Mouse (Mus musculus) hindbrain, embryonic 15.5 days (tissue): Measurements from ENCODE around the gene Lrrc4b. TPM values are rescaled to one million over a fixed set of nuclear protein-coding genes. Genes with fewer than 3 reads are reported as not detected.

Experiments used
- ATAC-seq: fragments of 200-750 bp; cut with Nextera tagmentation; 2 replicates; pipeline ENCODE4 v1.8.0; 2017; ENCODE audit warnings: low read depth, moderate number of reproducible peaks, moderate TSS enrichment; ENCODE audit not compliant: low FRiP score
- H3K27ac ChIP-seq: fragments of 300-500 bp; sonication (generic); replicated peaks from 2 replicates; pipeline ENCODE4 v1.5.1; 2015; ENCODE audit warnings: mild to moderate bottlenecking, inconsistent platforms
- H3K27me3 ChIP-seq: fragments of 300-500 bp; sonication (generic); 2 replicates; pipeline ENCODE4 v1.6.1; 2015; ENCODE audit warnings: control low read depth, inconsistent platforms
- H3K36me3 ChIP-seq: fragments of 300-500 bp; sonication (generic); 2 replicates; pipeline ENCODE4 v1.6.1; 2015; ENCODE audit warnings: control low read depth, inconsistent platforms
- H3K4me1 ChIP-seq: fragments of 300-500 bp; sonication (generic); replicated peaks from 2 replicates; pipeline ENCODE4 v1.6.1; 2015; ENCODE audit warnings: control low read depth, inconsistent platforms
- H3K4me2 ChIP-seq: fragments of 300-500 bp; sonication (generic); 2 replicates; pipeline ENCODE4 v1.6.1; 2015; ENCODE audit warnings: moderate library complexity, mild to moderate bottlenecking, inconsistent platforms
- H3K4me3 ChIP-seq: fragments of 300-500 bp; sonication (generic); 2 replicates; pipeline ENCODE4 v1.5.1; 2015; ENCODE audit warnings: mild to moderate bottlenecking, inconsistent platforms
- H3K9ac ChIP-seq: fragments of 300-500 bp; sonication (generic); 2 replicates; pipeline ENCODE4 v1.6.1; 2015; ENCODE audit warnings: inconsistent platforms
- H3K9me3 ChIP-seq: fragments of 300-500 bp; sonication (generic); 2 replicates; pipeline ENCODE4 v1.6.1; 2016; ENCODE audit warnings: control low read depth, inconsistent platforms
- WGBS: fragments of 180-500 bp; shearing (Covaris S2); methylation state at CpG from one replicate; pipeline ENCODE4 v1.1.7; 2015; 5-methylcytosine and 5-hydroxymethylcytosine counted together
- polyA plus RNA-seq: library from polyadenylated mRNA; unstranded; fragments of >200 nt; fragmentation: Nextera tagmentation; extraction: Ambion mirVana; gene quantifications from 2 replicates; pipeline ENCODE4 v1.2.1, GENCODE M21; 2015

The Lrrc4b gene
- polyA plus RNA-seq, 1 experiment from 2014 or later: 16.9 TPM

DNA sequence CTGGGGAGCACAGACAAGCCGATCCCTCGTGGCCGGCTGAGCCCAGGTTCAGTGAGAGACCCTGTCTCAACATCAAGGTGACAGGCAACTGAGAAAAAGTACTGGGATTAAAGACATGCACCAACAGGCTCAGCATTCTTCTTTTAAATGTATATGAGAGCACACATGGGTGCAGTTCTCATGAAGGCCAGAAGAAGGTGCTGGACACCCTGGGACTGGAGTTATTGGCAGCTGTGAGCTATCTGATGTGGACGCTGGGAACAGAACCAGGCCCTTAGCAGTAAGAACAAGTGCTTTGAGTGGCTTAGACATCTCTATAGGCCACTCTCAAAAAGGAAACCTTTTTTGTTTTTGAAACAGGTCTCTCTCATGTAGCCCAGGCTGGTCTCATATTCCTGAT is 17.7 kb upstream of the Lrrc4b start:
- Histone ChIP-seq H3K4me2 (no peak overlapping the region), H3K4me1 (peaks cover 1% of the 10 kb centered on the region), H3K9me3 (no peaks in the 10 kb centered on the region), H3K4me3 (no peak overlapping the region), H3K9ac (no peak overlapping the region), H3K27me3 (no peaks in the 10 kb centered on the region), H3K36me3 (no peaks in the 10 kb centered on the region), H3K27ac (no peak overlapping the region)
- ATAC-seq: no peak
- 88% methylated on average over 4 of the region's 4 CpGs for WGBS

DNA sequence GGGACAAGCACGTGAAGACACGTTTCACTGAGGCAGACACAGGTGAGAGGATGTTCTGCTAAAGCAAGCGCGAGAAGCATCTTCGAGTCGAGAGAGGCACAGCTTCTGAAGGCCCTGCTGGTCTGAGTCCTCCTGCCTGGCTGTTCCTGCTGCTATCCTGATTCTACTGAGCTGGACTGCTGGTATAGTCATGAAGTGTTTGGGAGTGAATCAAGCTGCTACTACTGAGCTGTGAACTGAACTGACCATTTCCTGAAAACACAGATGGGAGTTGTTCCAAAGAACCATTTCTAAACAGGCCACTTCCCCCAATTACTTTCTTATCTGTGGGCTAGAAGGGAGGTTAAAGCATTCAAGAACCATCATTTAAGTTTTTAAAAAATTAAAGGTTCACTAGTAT is 15.5 kb upstream of the Lrrc4b start:
- 89% methylated on average over 6 of the region's 6 CpGs for WGBS
- Histone ChIP-seq H3K4me1 (no peaks in the 10 kb centered on the region), H3K36me3 (no peaks in the 10 kb centered on the region), H3K27ac (no peak overlapping the region), H3K9ac (no peak overlapping the region), H3K4me2 (no peak overlapping the region), H3K9me3 (no peaks in the 10 kb centered on the region), H3K4me3 (no peak overlapping the region), H3K27me3 (no peaks in the 10 kb centered on the region)
- ATAC-seq: no peak

DNA sequence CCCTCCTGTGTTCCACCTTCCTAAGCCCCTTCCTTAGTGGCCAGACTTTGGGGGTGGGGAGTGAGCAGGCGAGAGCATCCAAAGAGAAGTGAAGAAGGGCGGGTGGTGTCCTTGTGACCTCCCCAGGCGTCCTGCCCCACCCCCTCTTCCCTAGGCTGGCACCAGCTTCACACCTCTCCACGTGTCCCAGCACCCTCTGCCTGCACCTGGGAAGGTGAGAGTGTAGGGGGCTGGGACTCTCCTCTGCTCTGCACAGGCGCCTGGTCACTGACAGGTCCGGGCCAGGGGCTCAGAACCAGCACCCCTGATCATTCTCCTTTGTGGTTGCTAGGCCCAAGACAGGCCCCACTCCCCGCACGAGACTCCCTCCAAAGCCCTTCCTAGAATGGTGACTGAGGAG is 1.2 kb upstream of the Lrrc4b start:
- H3K36me3 ChIP-seq: no peaks in the 10 kb centered on the region
- H3K4me3 ChIP-seq: peak overlapping the region; percentile 92
- peak overlapping the region; percentile 47; the same call in 1 of the 2 replicates for H3K9ac ChIP-seq
- H3K27me3 ChIP-seq: no peaks in the 10 kb centered on the region
- ATAC-seq: no peak; the same call in 1 of the 2 replicates
- H3K27ac ChIP-seq: peak overlapping the region; percentile 100
- 17% methylated on average over 8 of the region's 8 CpGs for WGBS
- H3K4me1 ChIP-seq: peaks cover 46% of the 10 kb centered on the region
- no peaks in the 10 kb centered on the region for H3K9me3 ChIP-seq
- peak overlapping the region; percentile 63 for H3K4me2 ChIP-seq

DNA sequence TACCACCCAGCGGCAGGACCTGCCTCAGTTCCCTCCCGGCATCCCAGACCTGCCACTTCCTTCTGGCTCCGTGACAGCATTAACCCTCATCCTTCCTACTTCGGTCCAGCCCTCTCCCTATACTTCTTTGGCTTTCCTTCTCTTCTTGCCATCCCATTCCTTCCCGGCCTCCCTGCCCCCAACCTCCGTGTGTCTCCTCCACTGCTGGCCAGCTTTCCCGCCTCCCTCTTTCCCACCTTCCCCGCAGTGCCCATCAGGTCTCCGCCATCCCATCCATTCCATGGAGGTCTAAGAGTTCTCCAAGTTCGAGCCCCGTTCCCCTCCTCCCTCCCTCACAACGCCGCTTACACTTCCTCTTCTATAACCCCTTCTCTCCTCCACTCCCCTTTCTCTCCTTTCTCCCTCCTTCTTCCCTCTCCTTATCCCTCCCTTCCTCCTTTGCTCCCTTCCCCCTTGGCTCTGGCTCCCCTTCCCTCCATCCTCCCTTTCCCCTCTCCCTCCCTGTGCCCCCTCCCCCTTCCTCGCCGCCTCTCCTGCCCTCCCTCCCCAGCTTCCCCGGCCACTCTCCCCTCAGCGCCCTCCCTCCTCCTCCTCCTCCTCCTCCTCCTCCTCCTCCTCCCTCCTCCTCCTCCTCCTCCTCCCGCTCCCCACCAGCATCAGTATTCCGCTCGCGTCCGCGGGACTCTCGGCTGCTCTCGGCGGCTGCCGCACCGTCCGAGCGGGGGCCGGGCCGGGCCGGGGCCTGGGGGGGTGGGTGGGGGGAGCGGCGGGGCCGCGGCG is 457 bp upstream of the Lrrc4b start:
- Histone ChIP-seq H3K4me2 (peak overlapping the region; percentile 96), H3K27me3 (no peaks in the 10 kb centered on the region), H3K36me3 (no peaks in the 10 kb centered on the region), H3K4me3 (peak overlapping the region; percentile 92), H3K27ac (peak overlapping the region; percentile 100), H3K9me3 (no peaks in the 10 kb centered on the region), H3K4me1 (peaks cover 52% of the 10 kb centered on the region), H3K9ac (peak overlapping the region; percentile 97)
- ATAC-seq: peak; percentile 41
- WGBS: 2% methylated on average over 17 of the region's 38 CpGs

DNA sequence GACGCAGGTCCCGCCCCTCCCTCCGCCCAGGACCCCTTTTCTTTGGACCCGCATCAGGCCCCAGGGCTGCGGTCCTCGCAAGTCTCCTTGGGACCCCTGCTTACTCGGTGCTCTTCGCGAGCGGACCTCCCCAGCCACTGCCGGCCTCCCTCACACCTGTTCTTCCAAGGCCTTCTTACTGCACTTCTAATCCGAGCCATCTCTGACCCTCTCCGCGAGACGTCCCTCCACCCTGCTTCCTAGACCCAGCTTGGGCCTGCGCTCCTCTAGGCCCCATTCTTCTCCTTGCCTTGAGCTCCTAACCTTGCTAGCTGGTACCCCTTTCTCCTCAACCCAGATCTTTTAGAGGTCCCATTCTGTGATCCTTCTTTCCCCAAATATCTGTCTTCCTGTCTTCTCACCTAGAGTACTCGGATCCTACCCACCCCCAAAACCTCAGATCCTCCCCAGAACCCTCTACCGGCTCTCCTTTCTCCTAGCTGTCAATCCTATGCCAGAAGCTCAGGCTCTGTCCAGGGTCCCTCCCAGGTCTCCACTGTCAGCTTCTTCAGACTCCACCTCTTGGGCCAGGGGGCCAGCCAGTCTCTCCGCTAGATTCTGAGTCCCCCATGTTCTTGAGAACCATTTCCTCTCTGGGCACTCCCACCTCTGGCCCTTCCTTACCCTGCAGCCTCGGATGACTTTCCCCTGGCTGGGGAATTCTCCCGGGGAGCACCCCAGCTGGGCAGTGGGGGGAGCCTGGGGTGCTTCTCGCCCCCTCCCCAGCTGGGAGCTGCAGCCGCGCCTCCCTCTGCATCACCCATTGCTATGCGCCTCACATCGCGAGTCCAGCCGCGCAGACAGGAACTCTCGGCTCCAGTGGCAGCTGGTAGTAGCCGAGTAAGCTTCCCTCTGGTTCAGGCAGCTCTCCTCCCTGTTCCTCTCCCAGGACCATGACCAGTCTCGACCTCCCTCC is 993 bp downstream of the Lrrc4b start:
- Histone ChIP-seq H3K9me3 (no peaks in the 10 kb centered on the region), H3K36me3 (no peaks in the 10 kb centered on the region), H3K9ac (peak overlapping the region; percentile 97), H3K4me1 (peaks cover 59% of the 10 kb centered on the region), H3K4me2 (peak overlapping the region; percentile 96), H3K27ac (peak overlapping the region; percentile 100), H3K27me3 (no peaks in the 10 kb centered on the region), H3K4me3 (peak overlapping the region; percentile 92)
- WGBS: under 1% methylated on average over 32 of the region's 32 CpGs
- ATAC-seq: peak; percentile 20

DNA sequence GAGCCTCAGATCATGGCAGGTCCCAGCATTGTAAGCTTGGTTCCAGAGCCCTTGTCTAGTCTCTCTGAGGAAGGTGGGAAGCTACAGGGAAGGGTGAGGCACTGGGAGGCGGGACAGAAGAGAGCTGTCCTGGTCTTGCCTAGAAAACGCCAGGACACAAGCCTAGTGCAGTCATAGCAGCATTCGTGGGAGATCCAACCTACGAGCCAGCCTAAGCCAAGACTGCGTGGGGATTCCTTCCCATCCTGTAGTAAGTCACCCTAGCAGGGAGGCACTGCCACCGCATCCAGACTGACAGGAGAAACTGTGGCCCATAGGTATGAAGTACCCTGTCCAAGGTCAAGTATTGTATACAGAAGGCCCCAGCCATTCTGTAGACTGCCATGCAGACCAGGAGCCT is 3.7 kb downstream of the Lrrc4b start:
- ATAC-seq: no peak
- H3K4me2 ChIP-seq: no peak overlapping the region
- no peaks in the 10 kb centered on the region for H3K9me3 ChIP-seq
- peak overlapping the region; percentile 20; the same call in 1 of the 2 replicates for H3K27ac ChIP-seq
- H3K36me3 ChIP-seq: no peaks in the 10 kb centered on the region
- no peak overlapping the region for H3K4me3 ChIP-seq
- peaks cover 58% of the 10 kb centered on the region for H3K4me1 ChIP-seq
- H3K27me3 ChIP-seq: no peaks in the 10 kb centered on the region
- 74% methylated on average over 6 of the region's 6 CpGs for WGBS
- H3K9ac ChIP-seq: no peak overlapping the region

DNA sequence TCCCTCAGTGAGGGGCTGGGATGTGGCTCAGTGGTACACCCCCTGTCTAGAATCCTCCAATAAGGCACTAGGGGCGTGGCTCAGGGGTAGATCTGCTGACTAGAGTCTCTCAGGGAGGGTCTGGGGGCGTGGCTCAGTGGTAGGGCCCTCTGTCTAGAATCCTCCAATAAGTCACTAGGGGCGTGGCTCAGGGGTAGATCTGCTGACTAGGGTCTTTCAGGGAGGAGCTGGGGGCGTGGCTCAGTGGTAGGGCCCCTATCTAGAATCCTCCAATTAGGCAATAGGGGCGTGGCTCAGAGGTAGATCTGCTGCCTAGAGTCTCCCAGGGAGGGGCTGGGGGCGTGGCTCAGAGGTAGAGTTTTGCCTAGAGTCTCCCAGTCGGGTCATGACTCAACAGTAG is 4.6 kb downstream of the Lrrc4b start:
- no peaks in the 10 kb centered on the region for H3K36me3 ChIP-seq
- no peaks in the 10 kb centered on the region for H3K9me3 ChIP-seq
- peaks cover 56% of the 10 kb centered on the region for H3K4me1 ChIP-seq
- no peak overlapping the region for H3K4me3 ChIP-seq
- no peak overlapping the region for H3K4me2 ChIP-seq
- 8% methylated on average over 7 of the region's 7 CpGs for WGBS
- H3K9ac ChIP-seq: no peak overlapping the region
- ATAC-seq: peak; percentile 10; the same call in 1 of the 2 replicates
- H3K27me3 ChIP-seq: no peaks in the 10 kb centered on the region
- no peak overlapping the region for H3K27ac ChIP-seq

DNA sequence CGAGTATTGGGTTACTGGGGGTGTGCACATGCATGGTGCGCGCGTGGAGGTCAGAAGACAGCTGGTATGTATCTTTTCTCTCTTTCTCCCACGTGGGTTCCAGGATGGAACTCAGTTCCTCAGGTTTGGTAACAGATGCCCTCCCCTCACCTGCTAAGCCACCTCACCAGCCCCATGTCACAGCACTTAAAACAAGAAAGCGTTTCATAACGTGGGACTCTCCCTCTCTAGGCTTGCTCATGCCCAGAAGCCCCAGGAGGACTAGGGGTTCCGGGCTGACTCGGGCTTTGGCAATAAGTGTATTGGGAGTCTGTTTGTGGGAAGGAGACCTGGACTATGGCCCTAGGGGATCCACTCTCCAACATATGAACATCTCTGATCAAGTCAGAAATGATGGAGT is 5.3 kb downstream of the Lrrc4b start:
- Histone ChIP-seq H3K36me3 (no peaks in the 10 kb centered on the region), H3K27ac (no peak overlapping the region), H3K4me3 (no peak overlapping the region), H3K9me3 (no peaks in the 10 kb centered on the region), H3K9ac (no peak overlapping the region), H3K27me3 (no peaks in the 10 kb centered on the region), H3K4me2 (no peak overlapping the region), H3K4me1 (peaks cover 56% of the 10 kb centered on the region)
- 77% methylated on average over 9 of the region's 9 CpGs for WGBS
- no peak for ATAC-seq

DNA sequence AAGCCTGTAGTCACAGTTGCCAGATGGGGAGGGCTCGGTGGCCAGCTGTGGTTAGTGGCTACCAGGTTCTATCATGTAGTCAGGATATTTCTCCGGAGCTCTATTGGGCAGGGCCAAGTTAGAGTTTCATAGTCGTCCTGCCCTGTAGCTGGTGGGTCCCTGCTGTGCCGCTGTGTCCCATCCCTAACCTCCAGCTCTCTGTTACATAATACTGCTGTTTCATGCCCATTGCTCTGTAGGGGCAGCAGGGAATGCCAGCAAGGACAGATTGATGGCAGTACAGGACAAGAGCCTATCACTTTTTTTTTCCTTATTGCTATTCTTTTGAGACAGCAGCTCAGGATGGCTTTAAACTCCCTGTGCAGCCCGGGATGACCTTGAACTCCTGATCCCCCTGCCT is 7.0 kb downstream of the Lrrc4b start:
- Histone ChIP-seq H3K27me3 (no peaks in the 10 kb centered on the region), H3K27ac (no peak overlapping the region), H3K4me1 (peaks cover 52% of the 10 kb centered on the region), H3K9ac (no peak overlapping the region), H3K36me3 (no peaks in the 10 kb centered on the region), H3K4me3 (no peak overlapping the region), H3K9me3 (no peaks in the 10 kb centered on the region), H3K4me2 (no peak overlapping the region)
- no peak for ATAC-seq
- WGBS: 70% methylated on average over 5 of the region's 5 CpGs

DNA sequence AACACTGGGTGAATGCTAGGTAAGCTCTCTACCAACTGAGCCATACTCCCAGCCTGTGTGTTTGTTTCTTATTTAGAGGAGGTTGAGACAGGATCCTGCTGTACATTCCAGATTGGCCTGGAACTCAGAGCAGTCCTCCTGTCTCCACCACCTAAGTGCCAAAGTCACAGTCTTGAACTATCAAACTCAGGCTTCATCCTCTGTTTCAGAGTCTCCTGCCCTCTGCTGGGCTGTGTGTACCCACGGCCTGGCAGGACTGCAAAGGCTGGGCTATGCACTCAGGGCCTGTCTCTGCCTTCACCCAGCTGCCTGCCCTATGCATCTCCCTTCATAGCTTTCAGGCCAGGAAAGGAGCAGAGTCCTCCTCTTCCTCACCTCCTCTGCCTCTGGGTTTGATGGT is 7.4 kb downstream of the Lrrc4b start:
- ATAC-seq: no peak
- 11% methylated on average over 1 of the region's 1 CpGs for WGBS
- H3K27ac ChIP-seq: no peak overlapping the region
- H3K27me3 ChIP-seq: no peaks in the 10 kb centered on the region
- no peak overlapping the region for H3K9ac ChIP-seq
- H3K9me3 ChIP-seq: no peaks in the 10 kb centered on the region
- H3K4me1 ChIP-seq: peaks cover 52% of the 10 kb centered on the region
- no peak overlapping the region for H3K4me2 ChIP-seq
- no peak overlapping the region for H3K4me3 ChIP-seq
- no peaks in the 10 kb centered on the region for H3K36me3 ChIP-seq

DNA sequence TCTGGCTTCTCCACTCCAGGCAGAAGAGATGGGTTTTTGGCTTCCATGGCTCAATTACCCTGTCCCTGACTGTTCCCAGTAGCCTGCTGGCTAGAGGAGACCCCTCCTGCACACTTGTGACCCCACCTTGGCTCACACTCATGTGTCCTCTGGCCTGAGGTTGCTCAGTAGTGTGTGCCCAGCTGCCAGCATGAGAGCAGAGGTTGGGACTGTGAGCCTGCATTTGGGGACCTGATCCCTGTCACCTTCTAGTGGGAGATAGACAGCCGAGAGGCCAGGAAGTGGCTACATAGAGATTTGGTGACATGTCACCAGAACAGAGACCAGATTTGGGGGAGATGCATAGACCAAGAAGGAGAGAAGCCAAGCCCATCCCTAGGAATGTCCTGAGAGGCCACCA is 8.4 kb downstream of the Lrrc4b start:
- Histone ChIP-seq H3K9ac (no peak overlapping the region), H3K4me3 (no peak overlapping the region), H3K27me3 (no peaks in the 10 kb centered on the region), H3K9me3 (no peaks in the 10 kb centered on the region), H3K27ac (no peak overlapping the region), H3K4me1 (peaks cover 44% of the 10 kb centered on the region), H3K36me3 (no peaks in the 10 kb centered on the region), H3K4me2 (no peak overlapping the region)
- 77% methylated on average over 1 of the region's 1 CpGs for WGBS
- ATAC-seq: no peak

DNA sequence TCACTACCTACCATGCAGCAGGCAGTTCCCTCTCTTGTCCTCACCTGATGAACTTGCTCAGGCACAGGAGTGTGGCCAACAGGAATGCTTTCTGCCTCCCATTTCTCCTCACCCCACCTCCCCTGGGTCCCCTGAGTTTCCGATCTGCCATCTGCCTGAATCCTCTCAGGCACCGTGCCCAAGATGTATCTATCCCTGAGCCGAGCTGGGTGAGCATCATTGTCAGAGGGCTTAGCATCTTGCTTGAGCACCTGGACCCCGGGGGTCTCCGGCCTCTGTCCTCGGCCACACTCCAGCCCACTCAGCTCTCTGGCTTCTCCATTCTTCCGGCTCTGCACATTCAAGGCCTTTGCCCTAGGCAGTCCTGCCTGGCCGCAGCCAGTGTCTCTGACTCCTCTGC is 9.1 kb downstream of the Lrrc4b start:
- ATAC-seq: no peak
- 56% methylated on average over 8 of the region's 8 CpGs for WGBS
- Histone ChIP-seq H3K4me2 (no peak overlapping the region), H3K4me3 (no peak overlapping the region), H3K36me3 (no peaks in the 10 kb centered on the region), H3K27me3 (no peaks in the 10 kb centered on the region), H3K9ac (0 out of 2 replicates have a peak overlapping the region, but pooled peaks have one; percentile 7), H3K27ac (no peak overlapping the region), H3K9me3 (no peaks in the 10 kb centered on the region), H3K4me1 (peaks cover 37% of the 10 kb centered on the region)
